Mouse (Mus musculus) brown adipose tissue, adult 24 weeks (tissue): ENCODE measurements around the gene Lamc1. TPM values are rescaled to one million over a fixed set of nuclear protein-coding genes. Genes with fewer than 3 reads are reported as not detected.

Experiments used
- H3K27ac ChIP-seq: fragments of 200-500 bp; replicated peaks from 2 replicates; pipeline ENCODE4 v1.5.1; 2012; ENCODE audit warnings: low read depth, mild to moderate bottlenecking, low read length
- H3K4me1 ChIP-seq: fragments of 200-500 bp; 2 replicates; pipeline ENCODE4 v1.6.1; 2012; ENCODE audit warnings: low read length, mixed read lengths; ENCODE audit not compliant: control insufficient read depth, insufficient read depth, insufficient read length
- H3K4me3 ChIP-seq: fragments of 200-500 bp; 2 replicates; pipeline ENCODE4 v1.5.1; 2012; ENCODE audit warnings: low read depth, mild to moderate bottlenecking, low read length, moderate library complexity; ENCODE audit not compliant: insufficient read depth
- polyA plus RNA-seq: library from polyadenylated mRNA; stranded (reverse); fragments of >200 nt; gene quantifications from 2 replicates; pipeline ENCODE4 v1.2.4, GENCODE M21; 2012; ENCODE audit not compliant: missing spikeins, insufficient read depth, insufficient read length

Gene Lamc1
- polyA plus RNA-seq, 1 experiment, result 47.1 TPM

DNA sequence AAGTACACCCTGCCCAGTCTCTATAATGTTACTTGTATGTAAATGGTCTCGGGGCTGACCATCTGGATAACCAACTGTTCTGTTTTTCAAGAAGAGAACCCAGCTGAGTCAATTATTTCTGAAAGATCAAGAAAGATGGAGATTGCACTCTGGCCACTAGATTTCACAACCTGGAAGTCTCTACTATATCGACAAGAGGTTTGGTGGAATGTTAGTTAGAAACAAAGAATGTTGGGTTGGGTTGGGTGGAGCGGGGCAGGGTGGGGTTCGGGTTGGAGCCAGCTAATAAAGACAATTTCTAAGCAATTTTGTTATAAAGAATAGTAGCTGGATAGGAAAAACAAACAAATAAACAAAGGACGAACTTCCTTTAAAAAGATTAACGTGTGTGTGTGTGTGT is 62.9 kb downstream of the Lamc1 start:
- H3K4me3 ChIP-seq, result no peak overlapping the region
- H3K27ac ChIP-seq, result no peak overlapping the region
- H3K4me1 ChIP-seq, result peaks cover 25% of the 10 kb centered on the region

DNA sequence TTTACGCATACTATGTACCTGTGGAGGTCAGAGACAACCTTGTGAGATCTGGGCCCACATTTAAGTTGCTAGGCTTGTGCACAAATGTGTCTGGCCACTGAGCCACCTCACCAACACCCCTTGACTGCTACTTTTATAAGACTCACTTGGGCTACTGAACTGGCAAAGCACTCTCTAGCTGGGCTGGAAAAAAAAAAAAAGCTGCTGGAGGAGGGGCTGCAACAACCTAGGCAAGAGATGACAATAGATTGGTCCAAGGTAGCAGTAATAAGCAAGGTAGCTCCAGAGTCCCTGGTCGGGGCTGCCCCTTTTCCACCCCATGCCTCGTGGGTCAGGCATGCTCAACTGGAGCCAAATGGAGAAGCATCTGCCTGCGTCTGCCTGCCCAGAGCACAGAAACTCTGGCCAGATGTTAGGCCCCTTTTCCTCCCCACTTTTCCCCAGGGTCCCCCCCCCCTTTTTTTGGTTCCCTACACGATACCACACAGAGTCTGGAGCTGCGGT is 63.7 kb downstream of the Lamc1 start:
- peaks cover 23% of the 10 kb centered on the region for H3K4me1 ChIP-seq
- no peak overlapping the region for H3K27ac ChIP-seq
- no peak overlapping the region for H3K4me3 ChIP-seq

DNA sequence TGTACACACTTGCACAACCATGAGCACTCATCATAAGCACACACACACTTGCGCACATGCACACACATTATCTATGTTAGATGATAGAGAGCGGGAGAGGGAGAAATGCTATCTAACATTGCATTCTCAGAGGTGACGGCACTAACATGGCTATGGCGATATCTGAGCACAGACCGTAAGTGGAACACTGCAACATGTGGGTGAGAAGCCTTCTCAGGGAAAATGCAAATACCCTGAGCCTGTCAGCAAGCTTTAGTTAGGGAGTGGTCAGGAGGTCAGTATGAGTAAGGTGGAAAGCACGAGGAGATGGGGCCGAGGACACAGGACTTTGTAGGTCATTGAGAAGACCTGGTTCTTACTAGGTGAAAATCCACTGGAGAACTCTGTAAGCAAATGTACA is 64.3 kb downstream of the Lamc1 start:
- H3K27ac ChIP-seq, result no peak overlapping the region; the same call in 1 of the 2 replicates
- no peak overlapping the region for H3K4me3 ChIP-seq
- H3K4me1 ChIP-seq, result peaks cover 25% of the 10 kb centered on the region

DNA sequence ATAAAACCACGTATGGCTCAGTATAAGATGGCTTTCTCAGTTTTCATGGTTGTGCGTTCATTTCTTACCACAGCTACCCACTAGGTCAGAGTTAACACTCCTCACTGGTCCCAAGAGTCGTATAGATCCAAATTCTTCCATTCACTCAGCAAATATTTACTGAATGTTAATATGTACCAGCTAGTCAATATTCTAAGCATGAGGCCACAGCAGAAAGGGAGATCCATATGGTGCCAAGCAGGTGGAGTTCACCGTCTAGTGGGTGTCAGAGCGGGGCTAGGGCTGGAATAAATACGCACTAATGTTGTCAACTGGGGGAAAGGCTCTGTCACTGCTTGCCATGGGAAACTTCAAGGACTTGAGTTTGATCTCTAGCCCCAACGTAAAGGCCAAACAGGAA is 64.9 kb downstream of the Lamc1 start:
- no peak overlapping the region for H3K27ac ChIP-seq
- H3K4me3 ChIP-seq, result no peak overlapping the region
- H3K4me1 ChIP-seq, result peaks cover 25% of the 10 kb centered on the region

DNA sequence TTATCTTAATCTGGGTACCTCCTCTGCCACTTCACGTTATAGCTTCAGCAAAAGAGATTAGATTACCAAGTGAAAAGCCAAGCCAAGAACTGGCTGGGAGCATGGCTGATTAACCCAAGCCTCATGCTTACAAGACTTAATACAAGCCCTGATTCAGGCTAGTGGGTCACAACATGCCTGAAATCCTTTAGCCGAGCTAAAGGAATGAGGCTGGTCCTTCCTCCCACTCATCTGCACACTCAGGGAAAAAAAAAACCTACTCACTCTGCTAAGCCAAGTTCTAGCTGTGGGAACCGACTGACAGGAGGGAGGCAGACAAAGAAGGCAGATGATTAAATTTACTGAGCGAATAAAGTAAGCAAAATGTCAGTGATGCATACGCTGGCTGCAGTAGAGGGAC is 65.7 kb downstream of the Lamc1 start:
- Histone ChIP-seq H3K4me1 (peaks cover 25% of the 10 kb centered on the region), H3K4me3 (no peak overlapping the region), H3K27ac (no peak overlapping the region)

DNA sequence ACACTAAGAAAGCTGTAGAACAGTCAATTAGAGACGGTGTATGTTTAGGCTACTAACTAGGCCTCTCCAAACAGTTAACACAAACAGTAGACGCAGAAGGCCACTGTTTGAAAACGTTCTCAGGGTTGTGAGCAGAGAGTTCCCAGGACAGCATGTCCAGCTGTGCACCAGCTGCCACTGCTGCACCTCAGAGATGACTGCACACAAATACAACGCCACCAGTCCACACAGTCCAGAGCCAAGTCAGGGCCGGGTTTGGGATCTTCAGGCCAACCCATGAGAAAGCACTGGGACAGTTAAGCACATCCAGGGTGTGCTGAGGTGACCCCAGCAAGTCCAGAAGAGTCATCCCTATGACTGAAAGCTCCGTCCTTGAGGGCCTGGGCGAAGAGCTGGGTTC is 67.0 kb downstream of the Lamc1 start:
- Histone ChIP-seq H3K4me3 (no peak overlapping the region), H3K4me1 (peaks cover 25% of the 10 kb centered on the region), H3K27ac (no peak overlapping the region; the same call in 1 of the 2 replicates)

DNA sequence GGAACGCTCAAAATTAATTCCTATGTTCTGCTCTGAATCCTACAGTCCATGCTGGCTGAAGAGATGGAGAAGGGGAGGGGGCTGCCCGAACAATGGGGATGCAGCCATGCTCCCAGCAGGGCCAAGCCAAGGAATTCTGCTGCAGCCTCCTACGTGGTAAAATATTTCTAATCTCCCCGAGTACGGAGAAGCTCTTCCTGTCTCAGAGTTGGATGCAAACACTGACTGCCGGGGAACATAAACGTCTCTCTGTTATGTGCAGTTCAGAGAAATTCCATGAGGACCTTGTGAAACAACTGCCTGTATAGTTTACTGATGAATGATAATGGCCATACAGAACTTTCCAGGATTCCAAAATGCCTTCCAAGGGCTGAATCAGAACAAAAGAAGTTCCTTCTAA is 67.5 kb downstream of the Lamc1 start:
- no peak overlapping the region for H3K27ac ChIP-seq
- no peak overlapping the region for H3K4me3 ChIP-seq
- H3K4me1 ChIP-seq, result peaks cover 25% of the 10 kb centered on the region

DNA sequence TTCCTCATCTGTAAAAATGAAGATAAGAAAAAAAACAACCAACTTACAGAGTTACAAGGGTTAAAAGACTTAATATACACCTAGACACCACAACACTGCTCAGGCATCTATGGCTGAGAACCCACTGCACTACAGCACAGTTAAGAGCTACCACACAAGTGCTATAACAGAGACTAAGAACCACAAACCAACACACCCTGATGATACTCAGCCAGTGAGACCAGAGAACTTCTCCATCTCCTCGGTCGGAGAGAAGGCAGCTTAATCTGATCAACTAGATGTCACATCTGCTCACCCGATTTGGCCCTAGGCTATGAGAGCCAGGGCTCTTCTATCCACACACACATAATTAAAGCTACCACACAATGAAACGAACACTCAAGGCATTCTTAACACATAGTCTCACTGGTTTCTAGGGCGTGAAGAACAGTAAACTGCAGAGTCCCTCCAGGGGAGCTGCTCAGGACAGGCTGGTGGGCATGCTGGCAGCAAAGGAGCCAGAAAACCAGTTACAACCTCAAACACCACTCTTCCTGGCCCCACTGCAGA is 72.8 kb downstream of the Lamc1 start:
- H3K27ac ChIP-seq, result no peak overlapping the region

DNA sequence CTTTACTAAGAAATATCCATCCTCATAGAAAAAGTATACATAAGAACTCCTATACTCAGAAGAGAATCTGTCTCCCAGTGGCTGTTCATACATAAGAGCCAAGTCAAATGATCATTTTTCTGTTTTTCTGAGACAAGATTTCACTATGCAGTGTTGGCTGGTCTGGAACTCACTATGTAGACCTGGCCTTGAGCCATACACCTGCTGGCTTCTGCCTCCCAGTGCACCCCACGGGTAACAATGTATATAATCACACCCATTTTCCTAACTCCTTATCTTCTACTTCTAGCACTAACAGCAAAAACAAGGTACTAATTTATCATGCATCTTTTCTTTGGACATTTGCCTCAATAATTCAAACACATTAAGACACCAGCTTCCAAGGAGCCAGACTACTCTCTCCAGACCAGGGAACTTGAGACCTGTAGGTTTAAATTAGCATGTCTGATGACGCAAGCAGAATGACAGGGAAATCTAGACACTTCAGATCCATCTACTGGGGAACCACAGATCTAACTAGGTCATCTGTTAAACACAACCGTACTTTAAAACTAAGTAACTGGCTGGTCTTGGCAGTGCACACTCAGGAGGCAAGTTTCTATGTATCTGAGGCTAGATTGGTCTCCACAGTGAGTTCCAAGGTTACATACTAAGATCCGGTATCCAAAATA is 79.9 kb downstream of the Lamc1 start:
- H3K4me1 ChIP-seq, result 0 out of 2 replicates have a peak, but pooled peaks cover 2% of the 10 kb centered on the region
- H3K27ac ChIP-seq, result no peak overlapping the region
- no peak overlapping the region for H3K4me3 ChIP-seq

More for the DNA sequence above, 72.8 kb downstream of the Lamc1 start:
- Histone ChIP-seq H3K4me1 (peaks cover 4% of the 10 kb centered on the region; the same call in 1 of the 2 replicates), H3K4me3 (no peak overlapping the region)

DNA sequence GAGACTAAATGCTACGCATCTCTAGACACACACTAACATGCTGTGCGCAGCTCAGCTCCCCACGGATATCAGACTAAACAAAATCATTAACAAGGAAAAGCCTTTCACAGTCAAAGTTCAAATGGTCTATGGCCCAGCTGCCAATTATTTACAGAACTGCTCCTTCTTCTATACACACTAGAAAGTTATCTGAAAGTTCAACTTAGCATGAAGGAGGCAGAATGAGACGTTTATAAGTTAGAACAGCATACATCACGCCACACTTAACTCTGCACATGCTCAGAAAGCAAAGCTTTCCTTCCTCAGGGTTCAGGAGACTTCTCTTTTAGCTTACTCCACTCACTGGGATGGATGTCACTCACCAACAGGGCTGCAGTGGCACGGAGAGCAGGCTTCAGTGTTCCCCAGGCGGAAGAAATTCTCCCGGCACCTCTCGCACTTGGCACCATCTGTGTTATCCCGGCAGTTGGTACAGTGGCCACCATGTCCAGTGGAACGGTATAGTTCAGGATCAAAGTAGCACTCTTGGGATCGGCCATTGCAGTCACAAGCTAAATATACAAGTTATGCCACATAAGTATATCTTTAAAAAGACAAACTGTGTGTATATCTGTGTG is 80.9 kb downstream of the Lamc1 start:
- Histone ChIP-seq H3K4me3 (no peak overlapping the region), H3K27ac (no peak overlapping the region), H3K4me1 (0 out of 2 replicates have a peak, but pooled peaks cover under 1% of the 10 kb centered on the region)

DNA sequence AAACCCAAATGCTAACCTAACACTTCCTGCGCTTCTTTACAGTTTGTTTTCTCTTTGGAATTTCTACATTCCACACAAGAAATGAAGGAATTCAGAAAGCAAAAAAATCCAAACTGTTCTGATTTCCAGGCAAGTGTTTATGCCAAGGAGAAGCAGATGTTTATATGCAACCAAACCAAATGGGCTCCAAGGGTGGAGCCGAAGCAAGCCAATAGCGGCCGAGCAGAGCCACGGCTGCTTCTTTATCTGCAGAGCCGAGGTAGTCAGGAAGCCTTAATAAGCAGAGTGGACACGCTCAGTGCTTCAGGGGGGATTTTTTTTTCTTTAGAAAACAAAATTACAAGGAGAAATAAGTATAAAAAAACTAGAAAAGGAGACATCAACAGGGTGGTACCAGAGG is 91.2 kb downstream of the Lamc1 start:
- Histone ChIP-seq H3K27ac (no peak overlapping the region), H3K4me1 (no peaks in the 10 kb centered on the region), H3K4me3 (no peak overlapping the region)

DNA sequence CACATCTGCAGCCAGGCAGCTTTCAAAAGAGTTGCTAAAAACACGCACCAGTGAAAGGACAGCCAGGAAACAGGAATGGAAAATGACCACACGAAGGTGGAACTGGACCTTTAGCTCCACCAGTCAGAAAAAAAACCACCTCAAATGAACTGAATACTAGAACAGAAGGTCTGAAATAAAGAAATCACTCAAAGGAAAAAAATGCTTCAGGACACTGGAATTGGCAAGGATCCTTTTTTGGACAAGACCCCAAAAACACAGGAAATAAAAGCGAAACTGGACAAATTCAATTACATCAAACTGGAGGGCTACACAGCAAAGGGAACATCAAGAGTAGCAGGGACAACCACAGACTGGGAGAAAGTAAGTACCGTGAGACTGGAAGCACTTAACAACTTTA is 97.0 kb downstream of the Lamc1 start:
- H3K27ac ChIP-seq, result peak overlapping the region; percentile 67
- peaks cover 5% of the 10 kb centered on the region; the same call in 1 of the 2 replicates for H3K4me1 ChIP-seq
- no peak overlapping the region for H3K4me3 ChIP-seq

DNA sequence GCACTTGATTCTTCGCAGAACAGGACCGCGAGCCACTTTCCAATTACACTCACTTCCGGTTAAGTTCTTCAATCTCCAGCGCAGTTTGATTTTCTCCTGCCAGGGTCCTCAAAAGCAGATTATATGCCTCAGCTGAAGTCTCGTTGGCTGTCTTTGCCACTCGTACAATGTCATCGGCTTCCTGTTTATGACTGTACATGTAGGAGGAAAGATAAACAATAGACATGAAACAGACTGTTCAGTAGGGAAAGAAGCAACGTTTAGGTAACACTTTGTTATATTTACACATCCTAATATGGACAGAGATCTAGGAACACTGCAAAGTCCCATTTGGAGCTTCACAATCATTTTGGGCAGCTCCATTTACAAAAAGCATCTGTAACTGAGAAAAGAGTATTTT is 100.9 kb downstream of the Lamc1 start:
- H3K27ac ChIP-seq, result no peak overlapping the region
- H3K4me3 ChIP-seq, result no peak overlapping the region
- H3K4me1 ChIP-seq, result peaks cover 5% of the 10 kb centered on the region; the same call in 1 of the 2 replicates

DNA sequence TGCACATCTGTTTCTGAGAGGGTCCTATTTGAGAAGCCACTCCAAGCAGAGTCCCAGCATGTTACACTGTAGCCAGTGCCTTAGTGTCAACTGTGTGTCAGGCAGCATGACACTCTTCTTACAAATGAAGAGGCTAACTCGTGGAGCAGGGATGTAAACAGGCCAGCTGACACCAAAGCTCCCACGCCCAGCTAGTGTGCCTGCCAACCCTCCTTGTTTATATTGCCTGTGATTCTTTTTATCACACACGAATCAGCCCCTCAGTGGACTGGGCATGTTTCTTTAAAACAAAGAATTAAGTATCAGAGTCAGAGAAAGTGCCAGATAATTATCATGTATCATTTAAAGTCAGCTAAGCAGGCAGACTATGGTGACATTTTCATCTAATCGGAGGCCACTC is 104.7 kb downstream of the Lamc1 start:
- no peak overlapping the region for H3K27ac ChIP-seq
- H3K4me3 ChIP-seq, result no peak overlapping the region
- H3K4me1 ChIP-seq, result peaks cover 10% of the 10 kb centered on the region

DNA sequence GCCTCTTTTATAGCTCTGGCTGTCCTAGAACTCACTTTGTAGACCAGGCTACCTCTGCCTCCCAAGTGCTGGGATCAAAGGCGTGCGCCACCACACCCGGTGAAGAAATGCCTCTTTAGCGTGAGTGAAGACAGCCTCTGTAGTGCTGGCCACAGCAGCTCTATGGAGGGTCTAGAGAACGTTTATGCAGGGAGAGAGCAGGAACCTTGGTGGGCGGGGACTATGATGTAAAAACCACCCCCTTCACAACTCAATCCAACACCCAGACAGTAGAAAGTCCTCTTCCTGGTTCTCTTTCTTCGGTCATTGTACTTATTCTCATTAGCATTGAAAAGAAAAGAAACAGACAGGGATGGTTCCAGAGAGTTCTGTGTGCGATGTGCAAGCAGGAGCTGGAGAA is 105.5 kb downstream of the Lamc1 start:
- H3K27ac ChIP-seq, result no peak overlapping the region
- no peak overlapping the region for H3K4me3 ChIP-seq
- H3K4me1 ChIP-seq, result peaks cover 10% of the 10 kb centered on the region
